Mouse (Mus musculus): Measurements from ENCODE around the gene Tent4a.

DNA sequence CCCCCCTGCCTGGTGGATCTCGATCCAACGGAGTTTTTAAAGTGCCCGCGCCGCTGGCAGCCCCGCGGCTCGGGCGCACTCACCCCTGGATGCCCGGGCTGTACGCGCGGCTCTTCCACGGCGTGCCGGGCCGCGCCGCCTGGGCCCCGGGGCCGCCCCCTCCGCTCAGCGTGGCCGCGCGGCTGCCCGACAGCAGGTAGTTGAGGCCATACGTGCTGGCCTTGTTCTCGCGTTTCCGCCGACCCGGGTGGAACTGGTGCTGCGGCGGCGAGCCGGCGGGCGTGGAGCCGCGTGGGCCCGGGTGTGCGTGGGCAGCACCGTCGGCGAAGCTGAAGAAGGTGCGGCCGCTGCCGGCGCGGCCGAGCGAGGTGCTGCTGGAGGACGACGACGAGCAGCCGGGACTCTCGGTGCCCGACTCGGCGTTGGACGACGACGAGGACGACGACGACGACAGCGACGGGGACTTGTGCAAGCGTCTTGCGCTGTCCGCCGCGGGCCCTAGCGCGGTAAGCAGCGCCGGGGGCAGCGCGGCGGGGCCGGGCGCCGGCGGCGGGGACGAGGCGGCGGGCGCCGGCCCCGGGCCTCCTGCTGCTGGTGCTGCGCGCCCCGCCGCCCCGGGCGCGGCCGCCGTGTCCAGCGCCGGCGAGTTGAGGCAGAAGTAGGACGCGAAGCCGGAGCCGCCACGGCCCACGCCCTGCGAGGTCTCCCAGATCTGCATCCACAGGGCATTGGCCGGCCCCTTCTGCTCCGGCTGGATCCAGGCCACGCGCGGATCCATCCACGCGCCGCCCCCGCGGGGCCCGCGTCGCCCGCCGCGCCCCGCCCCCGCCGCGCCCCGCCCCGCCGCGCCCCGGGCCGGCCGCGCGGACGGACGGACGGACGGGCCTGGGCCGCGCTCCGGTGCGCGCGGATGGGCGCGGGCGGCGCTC, 748 bp downstream of the Tent4a start, which contains the start of gene Nsun2:
- no peak for TF ChIP-seq CTCF (IDR thresholded peaks at IDR 0.05; ENCODE audit: extremely low read depth, insufficient read length, insufficient replicate concordance, low read depth, low read length)
- no peak for TF ChIP-seq POLR2A (IDR thresholded peaks at IDR 0.05; ENCODE audit: low read depth, low read length)
